Mouse (Mus musculus) adrenal gland, adult 2 months (tissue): ENCODE measurements at regions not wholly inside any gene's neighbourhood (a gene's known extent, or its start where the extent isn't known, plus 50 kb on each side); places are given as distances from the start of the nearest gene placed in this dataset.

ENCODE experiments used
- DNase-seq: peaks from one replicate; pipeline ENCODE4 v3.0.0; 2021

GRCm38 (mm10) chr11:114212136-114212535 is 145.3 kb upstream of the Sdk2 start:
- peak; percentile 27 for DNase-seq

DNA sequence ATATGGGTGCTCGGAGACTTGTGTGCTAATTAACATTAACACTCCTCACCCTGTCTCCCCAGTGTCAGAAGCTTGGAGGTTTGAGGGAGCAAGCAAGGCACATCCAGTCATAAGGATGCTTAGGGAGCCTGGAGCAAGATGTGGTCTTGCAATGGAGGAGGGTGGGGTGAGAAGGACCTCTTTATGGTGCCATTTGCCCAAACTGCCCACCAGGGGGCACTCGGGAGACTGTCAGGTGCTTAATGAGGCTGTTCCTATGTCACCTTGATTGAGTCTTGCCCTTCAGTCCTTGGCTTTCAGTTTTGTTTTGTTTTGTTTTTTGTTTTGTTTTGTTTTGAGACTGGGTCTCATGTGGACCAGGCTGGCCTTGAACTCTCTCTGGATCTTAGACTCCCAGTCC is 138.3 kb upstream of the Sdk2 start:
- DNase-seq: peak; percentile 48

DNA sequence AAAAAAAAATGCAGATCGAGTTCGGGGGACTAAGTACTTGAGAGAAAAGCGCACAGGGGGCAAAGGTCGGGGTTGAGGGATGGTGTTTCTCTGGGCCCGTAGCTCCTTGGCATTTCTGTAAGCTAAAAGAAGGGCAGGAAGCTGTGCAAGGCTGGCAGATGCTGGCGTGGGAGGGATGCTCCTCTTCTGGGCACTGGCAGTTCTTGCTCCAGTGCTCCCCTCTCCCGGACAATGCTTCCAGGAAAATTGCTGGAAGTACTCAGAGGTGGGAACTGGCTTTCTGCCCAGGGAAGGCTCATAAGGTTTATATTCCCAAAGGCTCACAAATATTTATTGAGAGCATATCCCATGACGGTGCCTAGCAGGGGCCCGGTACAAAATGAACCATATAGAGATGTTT is 136.6 kb upstream of the Sdk2 start:
- DNase-seq: no peak

DNA sequence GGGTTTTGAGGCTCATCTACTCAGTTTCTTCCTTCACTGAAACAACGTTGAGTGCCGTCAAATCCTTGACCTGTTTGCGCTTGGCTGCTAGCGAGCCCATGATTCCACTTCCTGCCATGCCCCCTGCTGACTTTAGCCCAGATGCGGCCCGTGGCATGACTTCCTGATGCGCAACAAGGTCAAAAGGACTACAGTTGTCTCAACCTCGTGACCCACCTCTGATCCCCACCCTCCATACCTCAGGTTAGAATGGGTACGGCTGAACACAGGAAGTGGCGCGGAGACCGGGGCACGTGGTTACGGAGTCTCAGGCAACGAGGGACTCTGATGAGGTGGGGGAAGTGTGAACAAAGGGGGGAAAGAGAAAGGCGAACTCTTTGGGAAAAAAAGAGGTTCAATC is 135.6 kb upstream of the Sdk2 start:
- no peak for DNase-seq

DNA sequence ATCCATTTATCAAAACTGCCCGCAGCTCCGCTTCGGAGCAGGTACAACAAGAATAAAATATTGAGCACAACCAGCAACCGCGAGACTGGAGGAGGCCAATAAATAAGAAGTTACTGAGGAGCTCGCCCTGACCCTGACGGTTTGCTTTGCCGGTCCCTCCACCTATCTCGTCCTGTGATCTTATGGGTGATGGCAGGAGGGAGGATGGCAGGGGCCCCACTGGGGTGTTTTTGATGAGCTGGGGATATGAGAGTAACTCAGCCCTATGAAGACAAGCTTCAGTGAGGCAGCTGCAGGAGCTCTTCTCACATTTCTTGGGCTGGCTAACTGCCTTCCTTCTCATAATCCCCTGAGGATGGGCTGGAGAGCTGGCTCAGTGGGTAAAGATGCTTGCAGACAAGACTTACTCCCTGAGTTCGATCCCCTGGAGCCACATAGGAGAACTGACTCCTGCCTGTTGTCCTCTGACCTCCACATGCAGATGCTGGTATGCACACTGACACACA is 132.3 kb upstream of the Sdk2 start:
- no peak for DNase-seq

- peak; percentile 96 for DNase-seq
These were observed 131.6 kb upstream of the Sdk2 start for GRCm38 (mm10) chr11:114198317-114199032.

DNA sequence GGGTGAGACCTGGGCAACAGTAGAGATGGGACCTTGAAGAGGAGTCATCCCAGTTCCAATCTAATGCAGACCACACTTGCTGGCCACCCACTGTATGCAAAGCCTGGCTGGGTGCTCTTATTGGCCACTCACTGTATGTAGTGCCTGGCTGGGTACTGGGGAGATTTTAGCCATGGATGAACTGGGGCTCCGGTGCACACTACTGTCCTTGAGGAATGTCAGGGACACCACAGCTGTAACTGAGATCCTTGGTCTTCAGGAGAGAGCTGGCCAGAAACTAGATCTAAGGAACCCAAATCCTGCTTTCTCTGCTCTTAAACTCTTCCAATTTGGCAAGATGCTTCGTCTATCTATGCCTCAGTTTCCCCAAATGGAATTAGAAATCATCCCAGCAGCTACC is 128.4 kb upstream of the Sdk2 start:
- DNase-seq: no peak

DNA sequence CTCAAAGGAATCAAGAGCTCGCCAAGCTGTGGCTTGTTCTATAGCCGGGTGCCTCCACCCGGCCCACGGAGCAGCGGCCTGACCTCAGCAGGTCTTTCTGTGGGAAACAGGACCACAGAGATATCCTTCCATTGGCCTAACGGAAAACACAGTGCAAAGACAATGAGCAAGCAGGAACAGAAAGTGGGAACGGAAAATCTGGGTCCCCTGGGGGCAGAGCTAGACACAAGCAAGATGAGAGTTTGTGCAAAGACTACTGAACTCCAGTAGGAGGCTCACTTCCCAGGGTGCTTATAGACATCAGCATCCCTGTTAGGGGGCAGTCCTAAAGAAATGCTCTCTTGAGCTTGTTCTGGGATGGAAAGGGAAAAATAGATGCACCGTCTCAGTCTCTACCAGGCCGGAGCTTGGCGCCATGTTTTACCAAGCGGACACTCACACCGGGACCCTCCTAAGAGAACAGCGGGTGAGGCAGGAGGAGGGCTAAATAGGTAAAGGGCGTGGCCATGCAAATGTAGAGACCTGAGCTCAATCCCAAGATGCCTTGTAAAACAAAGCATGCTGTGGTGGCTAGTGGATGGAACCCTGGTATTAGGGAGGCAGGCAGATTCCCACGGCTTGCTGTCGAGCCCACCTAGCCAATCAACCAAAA is 127.3 kb upstream of the Sdk2 start:
- DNase-seq: no peak

GRCm38 (mm10) chr11:114193018-114193417 is 126.2 kb upstream of the Sdk2 start:
- no peak for DNase-seq

- no peak for DNase-seq
These were observed 124.8 kb upstream of the Sdk2 start for GRCm38 (mm10) chr11:114191661-114192060.

- DNase-seq: peak; percentile 83
These were observed 118.4 kb upstream of the Sdk2 start for GRCm38 (mm10) chr11:114184970-114185882.

DNA sequence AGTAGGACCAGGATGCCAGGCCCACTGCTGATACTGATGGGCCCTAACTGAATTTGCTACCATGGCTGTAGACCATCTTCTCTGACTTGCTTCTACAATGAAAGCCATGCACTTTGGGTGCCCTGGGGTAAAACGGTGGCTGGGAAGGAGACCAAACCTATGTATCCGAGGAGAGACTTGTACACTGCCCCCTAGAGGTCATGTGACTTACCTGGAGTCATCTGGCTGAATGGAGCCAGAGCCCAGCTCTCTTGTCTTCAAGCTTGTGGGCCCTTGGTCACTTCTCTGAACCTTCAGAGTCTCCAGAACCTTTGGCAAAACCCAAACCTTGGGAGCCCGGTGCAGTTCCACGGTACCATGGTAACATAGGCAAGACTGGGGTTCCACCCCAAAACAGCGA is 117.6 kb upstream of the Sdk2 start:
- DNase-seq: no peak

GRCm38 (mm10) chr11:114183231-114183630 is 116.4 kb upstream of the Sdk2 start:
- no peak for DNase-seq

GRCm38 (mm10) chr11:114178746-114179472 is 112.1 kb upstream of the Sdk2 start:
- DNase-seq: peak; percentile 46

DNA sequence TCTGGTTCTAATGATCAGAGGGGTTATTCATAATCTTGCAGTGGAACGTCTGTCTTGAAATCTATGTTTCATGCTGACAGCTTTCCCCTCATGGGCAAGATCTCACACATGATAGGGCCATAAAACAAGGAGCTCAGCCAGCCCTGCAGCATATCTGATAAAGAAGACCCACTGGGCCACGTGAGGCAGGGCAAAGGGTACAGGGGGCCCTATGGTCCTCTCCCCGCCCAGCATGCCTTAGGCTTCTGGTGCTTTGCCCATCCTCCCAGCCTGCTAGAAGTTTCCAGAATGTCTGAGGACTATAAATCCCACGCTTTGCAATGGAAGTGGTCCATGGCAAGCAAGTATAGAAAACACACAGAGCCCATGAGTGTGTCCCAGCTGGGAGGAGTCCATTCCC is 110.9 kb upstream of the Sdk2 start:
- no peak for DNase-seq

- peak; percentile 78 for DNase-seq
These were observed 110.4 kb upstream of the Sdk2 start for GRCm38 (mm10) chr11:114177281-114177680.

- peak; percentile 84 for DNase-seq
These were observed 109.9 kb upstream of the Sdk2 start for GRCm38 (mm10) chr11:114176671-114177212.

GRCm38 (mm10) chr11:114175437-114176131 is 108.7 kb upstream of the Sdk2 start:
- DNase-seq: no peak

DNA sequence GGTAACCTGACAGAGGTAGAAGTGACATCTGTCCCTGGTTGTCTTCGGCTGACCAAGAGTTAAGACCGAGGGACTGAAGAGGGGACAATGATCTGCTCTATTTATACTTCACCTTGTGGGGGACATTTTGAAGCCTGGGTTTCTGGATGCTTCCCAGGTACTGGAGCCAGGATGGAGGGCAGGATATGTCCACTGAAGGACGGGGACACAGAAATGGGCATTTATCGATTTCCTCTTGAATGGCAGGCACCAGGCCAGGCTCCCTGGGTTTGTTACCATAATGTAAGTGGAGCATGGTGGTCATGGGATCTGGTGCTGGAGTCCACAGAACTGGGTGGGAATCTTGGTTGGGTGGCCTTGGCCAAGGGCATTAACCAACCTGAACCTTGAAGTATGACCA is 108.0 kb upstream of the Sdk2 start:
- DNase-seq: no peak

- no peak for DNase-seq
These were observed 101.4 kb upstream of the Sdk2 start for GRCm38 (mm10) chr11:114168231-114168661.
